Mouse (Mus musculus): ENCODE measurements around the gene Vmn1r67. TPM values are rescaled to one million over a fixed set of nuclear protein-coding genes. Genes with fewer than 3 reads are reported as not detected.
A peak's percentile ranks its signal among the peaks of the same experiment; 100 is the strongest.

Vmn1r67 gene
- total RNA-seq (2015; ENCODE audit: low replicate concordance) (not detected in 2 replicates), total RNA-seq (2017; ENCODE audit: low replicate concordance) (not detected in 2 replicates)

GRCm38 (mm10) chr7:10443031-10443430 lies at the start of gene Vmn1r67:
Gene Vmn1r67 (plus strand): TSS chr7:10443331.
- ATAC-seq (replicated peaks; ENCODE audit: low FRiP score, poor library complexity, severe bottlenecking) = no peak

- ATAC-seq (replicated peaks; ENCODE audit: low FRiP score, poor library complexity, severe bottlenecking) = no peak
Observed at GRCm38 (mm10) chr7:10458166-10458565, 15.0 kb downstream of the Vmn1r67 start.

- ATAC-seq (replicated peaks; ENCODE audit: low FRiP score, poor library complexity, severe bottlenecking) = no peak
Observed at GRCm38 (mm10) chr7:10479813-10480212, 36.7 kb downstream of the Vmn1r67 start.

- ATAC-seq (replicated peaks; ENCODE audit: low FRiP score, poor library complexity, severe bottlenecking) = no peak
Observed at GRCm38 (mm10) chr7:10480588-10481233, 37.6 kb downstream of the Vmn1r67 start.

DNA sequence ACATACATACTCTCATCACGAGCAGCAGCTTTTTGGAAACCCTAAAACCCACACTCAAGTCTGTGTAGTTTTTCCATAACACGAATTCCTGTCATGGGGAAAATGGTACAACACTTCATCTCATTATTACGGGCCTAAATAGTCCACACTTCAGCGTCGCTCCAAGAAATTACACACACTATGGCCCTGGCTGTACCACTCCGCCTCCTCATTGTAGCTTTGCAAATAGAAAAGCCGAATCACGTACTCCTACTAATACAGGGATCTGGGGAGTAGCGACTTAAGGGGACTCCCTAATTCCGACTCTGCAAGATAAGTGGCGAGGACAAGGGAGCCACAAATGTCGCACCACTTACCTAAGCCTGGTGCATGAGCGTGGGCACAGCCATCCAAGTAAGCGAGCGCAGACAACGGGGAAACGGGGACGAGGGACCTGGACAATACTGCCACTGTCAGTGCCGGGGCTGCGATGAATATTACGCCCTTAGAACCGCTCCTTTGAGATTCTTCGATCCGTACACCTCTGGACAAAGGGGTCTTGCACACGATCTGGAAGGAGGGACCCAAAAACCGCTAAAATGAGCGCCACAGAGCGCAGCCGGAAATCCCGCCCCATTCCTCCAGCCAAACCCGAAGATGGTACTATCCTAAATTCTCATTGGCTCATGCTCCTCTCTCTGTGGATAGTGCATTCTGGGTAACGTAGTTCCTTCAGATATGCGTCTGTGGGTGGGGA lies 51.8 kb downstream of the Vmn1r67 start, which contains the start of gene Zik1:
TSS of gene Zik1 (minus strand) at position 609 of the 736 bp plus-strand sequence.
- peak; percentile 89 for ATAC-seq (replicated peaks; ENCODE audit: low FRiP score, poor library complexity, severe bottlenecking)

DNA sequence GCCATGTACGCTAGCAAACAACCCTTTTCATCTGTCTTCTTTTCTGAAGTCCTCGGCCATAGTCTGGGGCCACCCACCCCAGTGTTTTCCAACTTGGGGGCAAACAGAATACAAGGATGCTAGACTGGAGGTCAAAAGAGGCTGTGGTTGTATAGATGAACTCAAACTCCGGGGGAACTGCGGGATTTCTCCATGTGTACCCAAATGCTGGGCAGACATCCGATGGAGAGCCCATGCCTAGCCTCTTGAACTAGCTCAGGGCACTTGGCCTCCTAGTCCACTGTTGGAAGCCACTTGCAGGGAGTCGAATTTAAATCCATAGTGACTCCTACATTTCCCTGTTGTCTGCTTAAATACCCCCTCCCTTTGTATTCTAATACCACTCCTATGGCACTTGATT lies 52.4 kb downstream of the Vmn1r67 start:
- ATAC-seq (replicated peaks; ENCODE audit: low FRiP score, poor library complexity, severe bottlenecking) = no peak

Other genes with a start within 250 kb of the Vmn1r67 start
- gene Vmn1r66, start 165.3 kb upstream of the Vmn1r67 start, total RNA-seq (2015; ENCODE audit: low replicate concordance) = not detected in 2 replicates
- gene Vmn1r66, start 165.3 kb upstream of the Vmn1r67 start, total RNA-seq (2017; ENCODE audit: low replicate concordance) = not detected in 2 replicates
- 0.72 TPM in 1 of 2 replicates, not detected in the other for gene Zik1, start 52.1 kb downstream of the Vmn1r67 start, total RNA-seq (2015; ENCODE audit: low replicate concordance)
- 0.39 and 1.3 TPM in 2 replicates for gene Zik1, start 52.1 kb downstream of the Vmn1r67 start, total RNA-seq (2017; ENCODE audit: low replicate concordance)
- gene Vmn1r68, start 115.2 kb downstream of the Vmn1r67 start, total RNA-seq (2015; ENCODE audit: low replicate concordance) = not detected in 2 replicates
- gene Vmn1r68, start 115.2 kb downstream of the Vmn1r67 start, total RNA-seq (2017; ENCODE audit: low replicate concordance) = not detected in 2 replicates
- gene Vmn1r69, start 170.3 kb downstream of the Vmn1r67 start, total RNA-seq (2015; ENCODE audit: low replicate concordance) = not detected in 2 replicates
- not detected in 2 replicates for gene Vmn1r69, start 170.3 kb downstream of the Vmn1r67 start, total RNA-seq (2017; ENCODE audit: low replicate concordance)
- not detected in 2 replicates for gene Vmn1r70, start 188.2 kb downstream of the Vmn1r67 start, total RNA-seq (2015; ENCODE audit: low replicate concordance)
- not detected in 2 replicates for gene Vmn1r70, start 188.2 kb downstream of the Vmn1r67 start, total RNA-seq (2017; ENCODE audit: low replicate concordance)
- gene Nlrp4b, start 244.5 kb downstream of the Vmn1r67 start, total RNA-seq (2015; ENCODE audit: low replicate concordance) = not detected in 2 replicates
- not detected in 2 replicates for gene Nlrp4b, start 244.5 kb downstream of the Vmn1r67 start, total RNA-seq (2017; ENCODE audit: low replicate concordance)

Measured in erythroid progenitor cell, adult 5-6 weeks (primary cell).